ENCODE assay signal across 8 mouse cellular contexts in the genomic region with DNA sequence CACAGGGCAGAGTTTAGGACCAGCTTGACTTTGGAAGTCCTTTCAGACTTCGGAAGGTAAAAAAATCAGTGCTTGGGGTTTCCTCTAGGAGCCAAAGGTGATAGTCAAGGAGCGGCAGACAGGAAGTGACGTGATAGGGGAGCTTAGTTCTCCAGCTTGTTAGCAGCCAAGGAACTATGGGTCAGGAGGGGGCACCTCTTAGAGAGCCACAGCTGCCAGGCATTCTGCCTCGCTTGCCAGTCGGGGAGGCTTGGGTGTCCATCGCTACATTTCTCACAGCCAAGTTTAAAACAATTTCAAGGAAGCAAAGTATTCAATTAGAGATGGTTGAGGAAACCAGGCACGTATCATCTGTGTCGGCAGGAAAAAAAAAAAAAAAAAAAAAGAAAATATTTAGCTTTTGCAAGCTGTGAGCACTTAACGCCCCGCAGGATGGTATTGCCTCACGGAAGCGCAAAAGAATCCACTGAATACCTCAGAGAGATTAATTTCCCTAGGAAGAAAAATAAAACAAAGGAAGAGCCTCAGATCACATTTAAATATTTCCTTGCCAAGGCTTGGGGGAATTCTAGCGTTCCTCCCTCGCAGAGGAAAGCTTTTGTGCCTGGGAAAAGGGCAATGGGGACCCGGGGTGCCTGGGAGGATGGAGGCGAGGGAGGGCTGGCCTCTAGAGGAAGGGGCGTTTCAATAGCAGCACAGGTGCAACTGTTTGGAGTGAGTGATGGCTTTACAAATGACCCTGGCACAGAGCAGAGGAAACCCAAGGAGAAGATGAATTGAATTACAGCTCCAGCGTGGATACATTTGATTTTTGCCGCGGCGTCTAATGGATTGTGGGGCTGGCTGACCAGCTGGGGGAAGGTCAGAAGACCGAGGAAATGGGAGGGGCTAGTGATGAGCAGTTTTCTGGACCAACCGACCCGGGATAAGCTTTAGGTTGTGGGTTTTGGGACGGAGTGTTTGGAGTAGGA.
DNase-seq lines count a peak whose midpoint lies in the region; ATAC-seq and TF ChIP-seq lines count a peak whose summit lies in the region.

No protein-coding gene starts in this region.

- H3K4me3 ChIP-seq in kidney, embryonic 14.5 days (ENCODE audit: low read length) = peak overlapping the region; percentile 23
- peak overlapping the region; percentile 48 for H3K4me3 ChIP-seq in heart, embryonic 13.5 days
- peak overlapping the region; percentile 15 for H3K4me3 ChIP-seq in limb, embryonic 13.5 days
- peak overlapping the region; percentile 28 for H3K4me3 ChIP-seq in olfactory bulb, adult 2 months (ENCODE audit: insufficient read depth, low read depth, low read length)

- H3K36me3 ChIP-seq in kidney, embryonic 14.5 days (ENCODE audit: control insufficient read depth, insufficient read depth, low read length) = no peaks in the 10 kb centered on the region
- no peaks in the 10 kb centered on the region for H3K36me3 ChIP-seq in heart, embryonic 13.5 days
- H3K36me3 ChIP-seq in limb, embryonic 13.5 days = no peaks in the 10 kb centered on the region

- WGBS in kidney, embryonic 14.5 days = 9% methylated on average over 25 of the region's 25 CpGs
- 13% methylated on average over 25 of the region's 25 CpGs for WGBS in heart, embryonic 13.5 days
- WGBS in limb, embryonic 13.5 days = 14% methylated on average over 25 of the region's 25 CpGs
- 6% methylated on average over 25 of the region's 25 CpGs for WGBS in olfactory bulb, adult 2 months

- peak overlapping the region; percentile 45 for H3K4me2 ChIP-seq in kidney, embryonic 14.5 days (replicated peaks; ENCODE audit: low read depth, low read length)
- peak overlapping the region; percentile 73 for H3K4me2 ChIP-seq in heart, embryonic 13.5 days
- H3K4me2 ChIP-seq in limb, embryonic 13.5 days (replicated peaks) = peak overlapping the region; percentile 56

- DNase-seq in kidney, adult 8-10 months = no peak
- DNase-seq in embryo, embryonic 10.5 days (ENCODE audit: low spot score) = peak; percentile 77
- DNase-seq in cerebellum, adult 9-11 months = no peak
- DNase-seq in urinary bladder, adult 18-20 months (ENCODE audit: low spot score in 2 of 2) = no peak

- H3K27me3 ChIP-seq in kidney, embryonic 14.5 days (ENCODE audit: control insufficient read depth, insufficient read depth, low read length) = no peaks in the 10 kb centered on the region
- peaks cover 10% of the 10 kb centered on the region; the same call in 1 of the 2 replicates for H3K27me3 ChIP-seq in heart, embryonic 13.5 days (replicated peaks)
- H3K27me3 ChIP-seq in limb, embryonic 13.5 days = peaks cover 39% of the 10 kb centered on the region

- H3K4me1 ChIP-seq in kidney, embryonic 14.5 days (ENCODE audit: control insufficient read depth, insufficient read depth, low read length) = no peaks in the 10 kb centered on the region
- H3K4me1 ChIP-seq in heart, embryonic 13.5 days = peaks cover 19% of the 10 kb centered on the region
- peaks cover 25% of the 10 kb centered on the region for H3K4me1 ChIP-seq in limb, embryonic 13.5 days
- H3K4me1 ChIP-seq in olfactory bulb, adult 2 months (ENCODE audit: control insufficient read depth, insufficient read depth, low read length) = peaks cover 8% of the 10 kb centered on the region

- no peaks in the 10 kb centered on the region for H3K9me3 ChIP-seq in kidney, embryonic 14.5 days (ENCODE audit: control insufficient read depth, low read length)
- H3K9me3 ChIP-seq in heart, embryonic 13.5 days = no peaks in the 10 kb centered on the region
- no peaks in the 10 kb centered on the region for H3K9me3 ChIP-seq in limb, embryonic 13.5 days

- no peak overlapping the region for H3K9ac ChIP-seq in kidney, embryonic 14.5 days (ENCODE audit: low read depth, low read length)
- H3K9ac ChIP-seq in heart, embryonic 13.5 days = peak overlapping the region; percentile 67
- H3K9ac ChIP-seq in limb, embryonic 13.5 days = no peak overlapping the region

- no peak for TF ChIP-seq CTCF in olfactory bulb, adult 2 months (IDR thresholded peaks at IDR 0.05; ENCODE audit: insufficient read depth, low read depth, low read length)

- no peak overlapping the region for H3K27ac ChIP-seq in kidney, embryonic 14.5 days (ENCODE audit: low read depth, low read length)
- H3K27ac ChIP-seq in heart, embryonic 13.5 days (replicated peaks) = no peak overlapping the region
- no peak overlapping the region for H3K27ac ChIP-seq in limb, embryonic 13.5 days
- H3K27ac ChIP-seq in olfactory bulb, adult 2 months (ENCODE audit: insufficient read depth, low read depth, low read length) = no peak overlapping the region

- ATAC-seq in kidney, embryonic 14.5 days (ENCODE audit: low FRiP score, low TSS enrichment) = peak; percentile 63; the same call in 1 of the 2 replicates
- ATAC-seq in heart, embryonic 13.5 days (ENCODE audit: extremely low read depth, insufficient number of reproducible peaks, low FRiP score, low TSS enrichment) = no peak
- ATAC-seq in limb, embryonic 13.5 days (ENCODE audit: low FRiP score, low read depth) = no peak

- TF ChIP-seq POLR2A in olfactory bulb, adult 2 months (IDR thresholded peaks at IDR 0.05; ENCODE audit: insufficient read depth, low read depth, low read length) = no peak
